Mouse (Mus musculus): ENCODE measurements around the gene Tmem120b.
"Not testable (repeated sequence)": the region's sequence is repeated elsewhere in the genome, so short reads cannot be mapped to it uniquely, and the experiment has no call there.

Gene Tmem120b

DNA sequence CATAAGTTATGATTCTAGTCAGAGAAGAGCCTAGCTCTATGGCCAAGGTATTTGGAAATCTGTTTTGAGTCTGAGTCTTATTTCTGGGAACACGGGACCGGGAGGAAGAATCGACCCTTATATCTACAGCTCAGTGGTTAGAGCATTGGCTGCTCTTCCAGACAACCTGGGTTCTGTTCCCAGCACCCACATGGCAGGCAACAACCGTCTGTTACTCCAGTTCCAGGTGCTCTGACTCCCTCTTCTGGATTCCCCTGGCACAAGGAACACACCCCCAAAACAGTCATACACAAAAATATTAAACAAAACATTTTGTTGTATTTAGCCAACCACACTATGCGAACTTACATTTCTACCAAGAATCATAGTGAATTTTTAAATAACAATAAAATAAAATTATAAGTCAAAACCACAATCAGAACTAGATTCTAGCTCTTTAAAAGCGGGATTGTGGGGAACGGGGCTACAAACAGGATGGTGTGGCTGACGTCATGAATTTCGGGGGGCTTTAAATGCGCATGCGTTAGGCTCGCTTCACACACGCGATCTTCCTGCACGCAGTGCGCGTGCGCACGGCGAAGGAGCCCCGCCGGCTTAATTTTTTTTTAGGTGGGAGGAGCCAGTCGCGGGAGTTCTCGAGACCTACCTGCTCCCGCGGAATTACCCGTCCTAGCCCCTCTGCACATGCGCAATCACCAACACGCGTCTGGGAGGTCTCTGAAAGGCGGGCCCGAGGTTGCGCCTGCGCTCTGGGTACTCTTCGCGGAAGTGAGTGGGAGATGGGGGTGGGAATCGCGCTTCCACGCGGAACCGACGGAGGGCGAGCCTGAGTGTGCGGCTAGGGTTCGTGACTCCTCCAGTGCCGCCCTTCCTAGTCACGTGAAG, 10.6 kb upstream of the Tmem120b start:
- DNase-seq: peak; percentile 99 to 100

DNA sequence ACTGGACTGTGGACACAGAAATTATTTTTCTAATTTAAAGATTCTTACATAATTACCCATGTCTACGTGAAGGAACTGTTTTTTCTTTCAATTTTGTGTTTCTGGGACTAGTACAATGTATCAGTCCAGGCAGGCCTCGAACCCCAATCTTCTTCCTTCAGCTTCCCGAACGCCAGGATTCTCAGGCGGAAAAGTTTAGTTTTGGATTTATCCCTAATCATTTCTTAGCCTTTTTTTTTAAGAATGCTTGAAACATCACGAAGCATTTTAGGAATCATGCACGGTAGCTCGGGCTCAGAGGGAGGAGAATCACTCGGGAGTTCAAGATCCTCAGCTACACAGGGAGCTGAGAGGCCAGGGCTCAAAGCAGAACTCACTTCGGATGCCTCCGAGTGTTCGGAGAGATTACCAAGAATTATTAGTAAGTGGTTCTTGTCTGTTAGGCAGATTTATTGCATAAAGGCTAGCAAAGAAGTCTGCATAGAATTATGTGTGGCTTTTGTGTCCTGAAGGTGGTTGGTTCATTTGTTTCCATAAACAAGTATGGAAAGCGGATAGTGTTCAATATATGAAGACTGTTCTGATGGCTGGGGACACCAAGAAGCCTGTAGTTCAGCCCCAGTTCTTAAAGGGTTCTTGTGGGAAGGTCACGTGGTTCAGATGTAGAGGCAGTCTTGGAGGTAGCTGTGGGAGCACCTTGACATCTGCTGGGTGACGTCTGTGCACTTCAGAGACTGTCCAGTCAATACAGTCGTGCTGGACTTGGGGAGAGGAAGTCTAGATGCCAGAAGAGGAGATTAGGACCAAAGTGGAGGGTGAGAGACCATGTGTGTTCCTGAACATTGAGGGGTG, 9.7 kb upstream of the Tmem120b start:
- no peak for DNase-seq

DNA sequence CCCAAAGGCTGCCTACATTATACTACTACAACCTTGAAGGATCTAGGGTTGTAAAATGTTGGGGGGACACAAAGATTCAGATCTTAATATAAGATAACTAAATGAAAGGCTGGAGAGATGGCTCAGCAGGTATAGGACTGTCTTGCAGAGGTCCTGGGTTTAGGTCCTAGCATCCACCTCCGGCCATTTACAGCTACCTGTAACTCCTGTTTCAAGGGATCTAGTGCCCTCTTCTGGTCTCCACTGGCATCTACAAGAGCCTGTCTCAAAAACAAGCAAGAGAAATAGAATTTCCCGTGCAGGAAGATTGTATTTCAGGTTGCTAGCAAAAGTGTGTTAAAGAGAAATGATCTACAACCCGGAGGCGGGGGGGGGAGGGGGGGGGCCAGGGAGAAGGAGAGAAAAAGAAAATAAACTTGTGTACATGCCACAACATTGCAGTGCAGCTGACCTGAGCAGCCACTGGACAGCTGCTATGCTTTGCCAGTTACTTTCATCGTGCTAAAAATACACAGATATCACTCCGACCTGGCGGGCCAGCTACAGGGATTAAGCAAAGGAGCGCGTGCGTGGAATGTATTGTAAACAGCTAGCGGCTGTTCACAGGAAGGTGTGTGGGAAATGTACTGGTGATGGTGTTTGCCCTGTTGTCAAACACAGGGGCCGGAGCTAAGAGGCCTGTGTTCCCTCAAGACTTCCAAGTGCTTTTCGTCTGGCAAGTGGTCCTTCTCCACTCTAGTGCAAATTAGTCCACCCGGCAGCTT, 8.3 kb upstream of the Tmem120b start:
- peak; percentile 58 to 64 for DNase-seq

DNA sequence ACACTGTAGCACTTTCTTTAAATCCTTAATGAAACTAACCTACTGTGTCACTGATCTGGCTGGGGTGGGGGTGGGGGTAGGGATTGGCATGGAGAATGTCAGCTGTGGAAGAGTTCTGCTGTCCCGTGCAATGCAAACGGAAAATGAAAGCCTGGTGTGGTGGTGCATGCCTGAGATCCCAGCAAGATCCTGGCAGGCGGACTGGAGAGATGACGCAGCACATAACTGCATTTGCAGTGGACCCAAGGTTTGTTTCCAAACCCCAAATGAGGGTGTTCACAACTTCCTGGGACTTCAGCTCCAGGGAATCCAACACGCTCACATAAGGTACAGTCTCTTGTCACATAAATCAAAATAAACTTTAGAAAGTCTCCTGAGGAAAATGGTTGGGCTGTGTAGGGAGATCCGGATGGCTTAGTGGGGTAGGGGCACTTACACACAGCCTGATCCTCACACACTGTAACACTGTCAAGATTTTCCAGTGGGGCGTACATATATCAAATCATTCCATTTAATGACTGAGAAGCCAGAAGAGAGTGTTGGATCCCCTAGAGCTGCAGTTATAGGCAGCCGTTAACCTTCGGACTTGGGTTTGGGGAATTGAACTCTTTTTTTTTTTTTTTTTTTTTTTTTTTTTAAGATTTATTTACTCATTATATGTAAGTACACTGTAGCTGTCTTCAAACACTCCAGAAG, 7.4 kb upstream of the Tmem120b start:
- no peak for DNase-seq

DNA sequence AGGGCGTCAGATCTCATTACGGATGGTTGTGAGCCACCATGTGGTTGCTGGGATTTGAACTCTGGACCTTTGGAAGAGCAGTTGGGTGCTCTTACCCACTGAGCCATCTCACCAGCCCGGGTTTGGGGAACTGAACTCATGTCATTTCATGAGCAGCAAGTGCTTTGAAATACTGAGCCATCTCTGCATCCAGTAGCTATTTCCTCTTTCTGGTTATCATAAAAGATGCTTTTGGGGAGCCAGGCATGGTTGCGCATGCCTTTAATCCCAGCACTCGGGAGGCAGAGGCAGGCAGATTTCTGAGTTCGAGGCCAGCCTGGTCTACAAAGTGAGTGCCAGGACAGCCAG, 6.8 kb upstream of the Tmem120b start:
- not testable (repeated sequence) for DNase-seq

DNA sequence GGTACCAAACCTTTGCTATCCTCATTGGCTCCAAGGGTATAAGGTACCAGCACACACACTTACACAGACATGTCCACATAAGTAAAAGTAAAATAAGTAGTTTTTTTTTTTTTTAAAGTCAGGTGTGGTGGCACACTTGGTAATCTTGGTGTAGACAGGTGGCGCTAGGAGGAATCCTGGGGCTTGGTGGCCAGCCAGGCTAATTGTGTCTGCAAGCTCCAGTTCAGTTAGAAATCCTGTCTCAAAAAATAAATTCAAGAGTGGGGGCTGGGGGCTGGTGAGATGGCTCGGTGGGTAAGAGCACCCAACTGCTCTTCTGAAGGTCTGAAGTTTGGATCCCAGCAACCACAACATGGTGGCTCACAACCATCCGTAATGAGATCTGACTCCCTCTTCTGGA, 5.1 kb upstream of the Tmem120b start:
- no peak for DNase-seq

DNA sequence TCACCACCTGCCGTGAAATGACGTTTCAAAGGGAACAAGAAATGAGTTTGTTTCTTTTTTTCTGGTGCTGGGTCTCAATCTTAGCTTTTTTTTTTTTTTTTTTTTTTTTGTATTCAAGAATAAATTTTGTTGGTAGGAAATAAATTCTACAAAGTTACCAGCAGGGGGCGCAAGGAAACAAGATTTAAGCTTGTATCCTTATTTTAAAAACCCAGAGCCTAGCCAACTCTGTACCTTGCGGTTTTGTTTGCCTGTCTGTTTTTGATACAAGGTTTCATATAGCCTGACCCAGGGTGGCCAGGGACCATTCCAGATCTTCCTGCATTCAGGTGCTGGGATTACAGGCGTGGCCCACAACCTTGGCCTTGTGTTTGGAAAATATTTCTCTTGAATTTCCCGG, 4.0 kb upstream of the Tmem120b start:
- DNase-seq: peak in 1 of 2 experiments; percentile 72

DNA sequence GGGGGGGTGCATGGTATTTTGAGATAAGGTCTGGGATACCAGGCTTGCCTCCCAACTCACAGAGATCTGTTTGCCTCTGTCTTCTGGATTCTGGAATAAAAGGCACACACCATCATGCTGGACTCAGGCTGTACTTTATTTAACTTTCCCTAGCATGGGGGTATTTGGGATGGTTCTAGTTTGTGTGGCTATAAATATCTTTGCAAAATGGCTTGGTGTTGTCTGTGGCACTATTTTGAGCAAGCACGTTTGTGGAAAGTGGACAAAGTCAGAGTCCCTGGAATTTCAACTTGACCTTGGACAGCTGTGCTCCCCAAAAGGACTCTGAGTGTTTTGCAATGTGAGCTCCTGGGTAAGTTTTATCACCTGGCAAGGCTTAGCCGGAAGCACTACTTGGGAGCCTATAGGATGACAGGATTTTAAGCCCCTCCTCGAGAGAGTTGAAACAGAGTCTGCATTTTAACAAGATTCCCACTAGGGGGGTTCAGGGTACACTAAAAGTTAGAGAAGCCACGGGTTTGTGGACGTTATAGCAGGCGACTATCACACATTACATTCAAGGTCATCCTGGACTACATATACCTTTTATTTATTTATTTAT, 720 bp upstream of the Tmem120b start:
- DNase-seq: no peak

DNA sequence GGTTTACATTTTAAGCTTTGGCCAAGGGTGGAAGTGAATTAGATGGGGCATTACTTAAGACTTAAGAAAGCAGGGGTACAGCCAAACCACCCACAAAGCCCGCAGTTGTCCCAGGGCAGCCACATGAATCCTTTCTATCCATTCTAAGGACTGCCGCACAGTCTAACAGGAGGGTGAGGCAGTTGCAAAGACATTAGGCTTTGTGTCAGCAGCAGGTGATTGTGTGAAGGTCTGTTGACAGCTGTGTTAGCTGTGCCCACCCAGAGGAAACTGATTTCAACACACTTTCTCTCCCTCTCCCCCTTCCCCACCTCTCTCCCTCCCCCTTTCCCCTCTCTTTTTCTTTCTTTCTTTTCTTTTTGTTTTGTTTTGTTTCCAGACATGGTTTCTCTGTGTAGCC, 499 bp downstream of the Tmem120b start:
- DNase-seq: no peak

DNA sequence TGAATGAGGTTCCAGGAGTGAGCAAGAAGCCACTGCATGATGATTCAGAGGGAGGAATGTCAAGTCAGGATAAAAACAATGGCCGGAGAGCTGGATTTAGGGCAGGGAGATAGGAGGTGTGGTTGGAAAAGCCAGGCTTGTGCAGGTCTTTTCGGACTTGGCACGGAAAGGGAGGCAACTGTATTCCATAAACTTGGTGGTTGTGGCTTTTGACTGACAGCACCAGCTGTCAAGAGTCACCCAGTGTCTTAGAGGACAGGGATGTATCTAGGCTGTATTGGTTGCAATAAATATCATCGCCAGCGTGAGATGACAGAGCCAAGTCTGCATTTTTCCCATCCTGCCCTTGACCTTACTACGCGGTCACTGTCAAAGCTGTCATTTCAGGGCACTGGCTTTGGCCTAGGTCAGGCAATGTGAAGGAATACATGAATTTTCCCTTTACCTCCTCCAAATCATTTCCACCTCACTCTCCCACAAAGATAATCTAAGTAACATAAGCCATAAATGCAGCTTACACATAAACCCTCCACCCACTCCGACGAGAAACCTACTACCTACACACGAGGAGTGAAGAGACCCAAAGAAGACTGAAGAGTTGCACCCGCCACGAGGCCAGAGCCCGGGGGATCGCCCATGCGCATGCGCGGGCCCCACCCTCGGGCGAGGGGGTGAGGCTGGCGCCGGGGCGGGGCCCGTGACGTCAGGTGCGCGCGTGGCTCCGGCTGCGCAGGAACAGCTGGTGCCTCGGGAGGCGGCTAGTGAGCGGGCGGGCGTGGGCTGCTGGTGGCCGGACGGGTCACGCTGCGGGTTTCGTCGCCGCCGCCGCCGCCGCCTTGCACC, 7.6 kb downstream of the Tmem120b start:
- DNase-seq: peak; percentile 96 to 97

DNA sequence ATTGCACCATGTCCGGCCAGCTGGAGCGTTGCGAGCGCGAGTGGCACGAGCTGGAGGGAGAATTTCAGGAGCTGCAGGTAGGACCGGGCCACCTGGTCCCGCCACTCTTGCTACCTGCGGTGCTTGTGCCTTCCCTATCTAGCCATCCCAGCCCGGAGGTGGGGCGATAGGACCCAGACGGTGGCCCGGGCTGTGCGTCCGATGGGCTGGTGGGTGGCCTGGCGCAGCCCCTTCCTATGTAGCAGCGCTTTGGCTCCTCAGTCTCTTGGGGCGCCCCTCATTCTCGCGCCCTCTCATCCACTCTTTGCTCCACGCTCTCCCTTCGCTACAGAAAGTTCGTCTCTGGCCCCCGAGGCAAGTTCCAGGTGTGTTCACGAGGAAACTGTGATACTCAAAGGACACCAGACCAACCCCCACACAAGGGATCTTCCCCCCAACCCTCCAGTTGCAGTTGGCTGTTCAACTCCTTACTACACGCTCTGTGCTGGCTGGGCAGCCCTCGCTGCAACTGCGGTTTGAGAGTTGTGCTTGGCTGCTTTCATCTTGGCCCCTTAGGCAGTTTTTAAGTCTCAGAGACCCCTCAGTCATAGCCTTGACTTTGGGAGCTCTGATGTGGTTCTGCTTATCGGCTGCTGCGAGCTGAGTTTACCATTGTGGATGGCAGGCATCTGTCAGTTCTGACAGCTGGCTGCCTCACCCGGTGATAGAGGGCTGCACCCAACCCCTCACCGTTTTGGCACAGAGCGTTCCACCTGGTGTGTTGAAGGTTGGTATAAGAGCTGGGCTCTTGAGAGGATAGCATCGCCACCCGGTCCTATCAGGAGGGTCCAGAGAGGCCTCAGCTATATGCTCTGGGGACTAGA, 8.4 kb downstream of the Tmem120b start:
- DNase-seq: no peak

DNA sequence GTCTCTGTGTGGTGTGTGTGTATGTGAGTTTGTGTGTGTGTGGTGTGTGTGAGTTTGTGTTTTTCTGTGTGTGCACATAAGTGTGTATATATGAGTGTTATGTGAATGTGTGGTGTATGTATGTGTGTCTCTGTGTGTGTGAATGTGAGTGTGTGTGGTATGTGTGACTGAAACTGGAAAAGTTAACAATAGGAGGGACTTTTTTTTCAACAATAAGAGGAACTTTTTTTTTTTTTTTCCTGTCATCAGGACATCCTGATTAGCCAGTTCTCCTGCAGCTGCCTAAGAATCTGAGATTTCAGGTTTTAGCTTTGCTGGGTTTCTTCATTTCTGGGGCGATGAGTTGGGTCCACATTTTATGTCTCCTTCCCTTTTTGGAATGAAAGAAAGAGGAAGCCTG, 11.4 kb downstream of the Tmem120b start:
- no peak for DNase-seq

DNA sequence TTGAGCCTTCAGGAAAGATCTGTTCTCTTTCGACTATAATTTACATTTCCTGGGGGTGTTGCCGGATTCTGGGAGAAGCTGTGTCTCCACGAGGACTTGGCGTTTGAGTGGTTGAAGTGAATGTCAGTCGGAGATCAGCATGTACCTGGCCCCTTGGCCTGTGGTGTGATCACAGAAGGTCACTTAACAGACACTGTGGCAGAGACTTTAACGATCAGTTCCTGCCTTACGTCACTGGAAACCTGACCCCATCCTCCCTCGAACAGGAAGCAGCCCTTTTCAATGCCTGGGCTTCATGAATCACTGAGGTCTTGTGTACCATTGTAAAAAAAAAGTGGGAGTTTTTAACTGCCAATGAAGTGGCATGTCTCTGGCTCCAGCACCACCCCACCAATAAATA, 11.8 kb downstream of the Tmem120b start:
- DNase-seq: no peak

DNA sequence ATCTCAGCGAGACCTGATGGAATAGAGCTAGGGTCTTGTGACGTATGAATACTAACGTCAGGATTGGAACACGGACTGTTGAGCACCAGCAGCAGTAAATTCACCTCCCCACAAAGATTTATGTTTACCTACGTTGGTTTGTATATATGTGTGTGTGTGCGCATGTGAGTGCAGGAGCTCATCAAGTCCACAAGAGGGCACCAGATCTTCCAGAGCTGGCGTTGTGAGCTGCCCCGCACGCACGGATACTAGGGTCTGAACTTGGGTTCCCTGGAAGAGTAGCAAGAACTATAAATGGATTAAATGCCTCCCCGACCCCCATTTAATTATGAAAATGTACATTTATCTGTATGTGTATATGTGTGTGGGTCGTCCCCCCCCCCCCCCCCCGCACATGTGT, 12.3 kb downstream of the Tmem120b start:
- DNase-seq: no peak

DNA sequence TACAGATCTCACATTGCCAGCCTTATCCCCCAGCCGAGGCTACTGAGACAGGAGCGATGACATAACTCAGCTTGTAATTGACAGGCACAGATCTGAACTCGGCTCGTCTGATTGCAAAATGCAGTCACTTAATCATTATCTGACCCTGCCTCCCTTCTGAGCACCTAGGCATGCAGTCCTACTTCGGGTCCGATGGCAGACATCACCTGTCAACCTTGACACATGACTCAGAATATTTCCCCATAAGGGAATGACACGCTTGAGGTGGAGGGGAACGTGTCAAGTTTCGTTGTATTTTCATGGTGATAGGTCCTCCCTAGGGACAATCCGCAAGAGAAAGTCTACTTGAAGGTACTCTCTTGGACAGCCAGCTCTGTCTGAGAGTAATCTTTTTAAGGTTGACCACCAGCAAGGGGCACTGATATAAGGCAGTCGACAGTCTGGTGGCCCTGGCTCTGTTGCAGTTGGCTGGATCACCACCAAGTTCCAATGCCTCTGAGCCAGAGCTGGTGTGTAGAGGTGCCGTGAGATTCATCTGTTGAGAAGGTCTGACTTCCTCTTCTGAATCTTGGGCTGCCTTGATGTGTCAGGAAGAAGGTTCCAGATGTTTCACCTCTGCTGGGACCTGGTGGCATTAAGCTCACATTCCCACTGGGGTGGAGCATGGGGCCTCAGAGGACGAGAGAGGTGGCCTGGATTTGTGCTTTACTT, 15.3 kb downstream of the Tmem120b start:
- DNase-seq: no peak

DNA sequence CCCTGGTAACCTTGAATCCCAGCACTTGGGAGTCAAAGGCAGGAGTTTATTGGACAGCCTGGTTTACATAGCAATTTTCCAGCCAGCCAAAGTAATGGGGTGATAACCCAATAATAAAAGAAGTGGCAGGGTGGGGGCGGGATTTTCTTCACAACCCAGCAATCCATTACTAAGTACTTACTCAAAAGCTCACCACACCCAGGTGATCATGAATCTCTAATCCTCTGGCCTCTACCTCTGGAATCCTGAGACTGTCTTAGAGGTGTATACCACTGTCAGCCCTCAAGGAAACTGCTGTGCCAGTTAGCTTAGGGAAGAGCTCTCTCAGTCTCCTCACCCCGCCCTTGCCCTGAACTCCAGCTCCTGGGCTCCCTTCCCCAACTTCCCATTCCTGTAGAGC, 18.3 kb downstream of the Tmem120b start:
- DNase-seq: no peak

DNA sequence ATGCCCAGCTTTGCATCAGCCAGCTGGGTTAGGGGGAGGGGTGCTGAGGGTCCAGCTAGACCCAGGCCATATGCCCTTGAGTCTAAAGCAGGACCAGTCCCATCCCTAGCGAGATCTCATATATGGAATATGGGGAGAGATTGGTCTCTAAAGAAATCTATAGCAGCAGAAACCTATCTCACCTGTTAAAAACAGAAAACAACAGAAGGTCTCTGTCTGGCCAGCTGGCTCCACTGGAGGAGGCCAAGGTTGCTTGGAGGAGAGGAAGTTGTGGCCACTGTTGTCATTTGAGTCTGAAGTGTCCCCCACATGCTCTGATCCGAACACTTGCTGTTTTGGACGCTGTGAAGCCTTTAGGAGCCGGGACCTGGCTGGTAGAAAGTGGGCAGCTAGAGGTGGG, 20.6 kb downstream of the Tmem120b start:
- DNase-seq: no peak

DNA sequence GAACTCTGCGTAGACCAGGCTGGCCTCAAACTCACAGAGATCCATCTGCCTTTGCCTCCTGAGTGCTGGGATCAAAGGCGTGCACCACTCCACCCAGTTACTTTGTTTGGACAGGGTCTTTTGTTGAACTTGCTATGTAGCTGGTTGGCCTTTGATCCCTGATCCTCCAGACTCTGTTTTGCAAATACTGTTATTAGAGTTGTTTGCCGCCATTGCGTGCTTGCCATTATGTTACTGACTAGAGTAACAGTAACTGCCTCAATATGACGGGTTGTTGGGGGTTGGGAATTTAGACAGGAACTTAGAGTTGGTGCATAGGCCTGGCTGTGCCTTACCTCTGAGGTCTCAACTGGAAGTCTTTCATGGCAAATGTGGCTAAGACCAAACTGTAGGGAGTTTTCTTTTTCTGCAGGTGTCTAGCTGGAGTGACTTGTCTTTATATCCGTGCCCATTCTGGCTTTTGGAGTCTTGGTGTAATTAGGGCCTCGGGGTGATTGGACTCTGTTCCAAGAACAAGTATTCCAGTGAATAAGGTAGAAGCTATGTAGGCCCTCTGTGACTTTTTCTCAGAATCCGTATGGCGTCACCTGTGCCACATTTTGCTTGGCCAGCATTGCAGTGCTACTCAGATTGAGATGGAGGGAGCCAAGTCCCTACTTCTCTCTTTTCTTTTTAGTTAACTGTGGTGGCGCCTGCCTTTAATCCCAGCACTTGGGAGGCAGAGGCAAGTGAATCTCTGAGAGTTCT, 22.5 kb downstream of the Tmem120b start:
- no peak for DNase-seq

DNA sequence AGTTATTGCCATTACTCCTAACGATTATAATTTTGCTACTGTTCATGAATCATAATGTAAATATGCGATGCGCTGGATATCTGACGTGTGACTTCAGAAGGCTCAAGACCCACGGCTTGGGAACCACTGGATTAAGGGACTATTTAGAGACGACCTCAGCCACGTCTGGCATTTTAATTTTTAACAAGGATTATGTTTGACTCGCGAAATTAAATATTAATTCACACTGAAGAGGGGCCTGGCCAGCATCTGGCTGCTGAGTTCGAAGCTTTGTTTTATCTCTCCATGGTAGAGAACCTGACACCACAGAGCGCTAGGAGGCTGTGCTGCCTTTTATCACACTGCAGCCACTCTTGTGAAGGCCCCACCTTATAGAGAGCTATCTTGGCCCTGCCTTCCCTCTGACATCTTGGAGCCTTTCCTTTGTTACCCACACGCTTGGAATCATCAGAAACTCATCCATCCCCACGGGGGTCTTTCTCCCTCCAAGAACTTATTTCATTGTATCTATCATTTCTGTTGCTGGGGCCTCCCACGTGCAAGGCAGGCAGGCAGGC, 24.9 kb downstream of the Tmem120b start:
- no peak for DNase-seq

Measured in lung, postnatal 4 days (tissue).